Mouse (Mus musculus) midbrain, embryonic 15.5 days (tissue): ENCODE data around the gene Eras. TPM values are rescaled to one million over a fixed set of nuclear protein-coding genes. Genes with fewer than 3 reads are reported as not detected.
A peak's percentile ranks its signal among the peaks of the same experiment; 100 is the strongest.
"Not testable (repeated sequence)": the region's sequence is repeated elsewhere in the genome, so short reads cannot be mapped to it uniquely, and the experiment has no call there.

Source experiments
- ATAC-seq: fragments of 200-750 bp; cut with Nextera tagmentation; replicated peaks from 2 replicates; pipeline ENCODE4 v1.8.0; 2017; ENCODE audit warnings: moderate TSS enrichment
- H3K27ac ChIP-seq: fragments of 300-500 bp; sonication (generic); 2 replicates; pipeline ENCODE4 v1.5.1; 2015; ENCODE audit warnings: mild to moderate bottlenecking, inconsistent platforms
- H3K27me3 ChIP-seq: fragments of 300-500 bp; sonication (generic); replicated peaks from 2 replicates; pipeline ENCODE4 v1.6.1; 2015; ENCODE audit warnings: inconsistent platforms
- H3K36me3 ChIP-seq: fragments of 300-500 bp; sonication (generic); replicated peaks from 2 replicates; pipeline ENCODE4 v1.6.1; 2015; ENCODE audit warnings: inconsistent platforms
- H3K4me1 ChIP-seq: fragments of 300-500 bp; sonication (generic); 2 replicates; pipeline ENCODE4 v1.6.1; 2015; ENCODE audit warnings: inconsistent platforms
- H3K4me2 ChIP-seq: fragments of 300-500 bp; sonication (generic); 2 replicates; pipeline ENCODE4 v1.6.1; 2015; ENCODE audit warnings: inconsistent platforms, mild to moderate bottlenecking, moderate library complexity
- H3K4me3 ChIP-seq: fragments of 300-500 bp; sonication (generic); 2 replicates; pipeline ENCODE4 v1.5.1; 2015; ENCODE audit warnings: mild to moderate bottlenecking, inconsistent platforms
- H3K9ac ChIP-seq: fragments of 300-500 bp; sonication (generic); 2 replicates; pipeline ENCODE4 v1.6.1; 2015; ENCODE audit warnings: mild to moderate bottlenecking, inconsistent platforms
- H3K9me3 ChIP-seq: fragments of 300-500 bp; sonication (generic); 2 replicates; pipeline ENCODE4 v1.6.1; 2016; ENCODE audit warnings: inconsistent platforms
- WGBS: fragments of 180-500 bp; shearing (Covaris S2); methylation state at CpG from one replicate; pipeline ENCODE4 v1.1.7; 2015; ENCODE audit warnings: mixed read lengths; 5-methylcytosine and 5-hydroxymethylcytosine counted together
- polyA plus RNA-seq: library from polyadenylated mRNA; unstranded; fragments of >200 nt; fragmentation: Nextera tagmentation; extraction: Ambion mirVana; gene quantifications from 2 replicates; pipeline ENCODE4 v1.2.1, GENCODE M21; 2015

The Eras gene
- polyA plus RNA-seq, 1 experiment from 2014 or later, result not detected

- H3K4me2 ChIP-seq, result peak within 1 kb of the TSS; percentile 55
- H3K4me1 ChIP-seq, result peaks cover 8% of the 10 kb centered on the region; the same call in 1 of the 2 replicates
- H3K4me3 ChIP-seq, result peak within 1 kb of the TSS; percentile 44
- peak within 1 kb of the TSS; percentile 74 for H3K27ac ChIP-seq
- ATAC-seq, result peak; percentile 29
- H3K9ac ChIP-seq, result peak within 1 kb of the TSS; percentile 41
- no peaks in the 10 kb centered on the region for H3K9me3 ChIP-seq
- no peaks in the 10 kb centered on the region for H3K36me3 ChIP-seq
- WGBS, result 25% methylated on average over 37 of the region's 37 CpGs
- no peaks in the 10 kb centered on the region for H3K27me3 ChIP-seq
These were observed 18.9 kb upstream of the Eras start, which contains the start of gene Hdac6 for GRCm38 (mm10) chrX:7947108-7947899. Hdac6 (minus strand) TSS chrX:7947889.

GRCm38 (mm10) chrX:7945618-7946017, 17.2 kb upstream of the Eras start:
- ATAC-seq, result no peak
- H3K9me3 ChIP-seq, result no peaks in the 10 kb centered on the region
- 66% methylated on average over 8 of the region's 8 CpGs for WGBS

GRCm38 (mm10) chrX:7937667-7938066, 9.3 kb upstream of the Eras start:
- H3K27ac ChIP-seq, result no peak overlapping the region
- H3K9me3 ChIP-seq, result no peaks in the 10 kb centered on the region
- no peaks in the 10 kb centered on the region for H3K27me3 ChIP-seq
- H3K4me2 ChIP-seq, result no peak overlapping the region
- H3K36me3 ChIP-seq, result no peaks in the 10 kb centered on the region
- no peak overlapping the region for H3K4me3 ChIP-seq
- no peak for ATAC-seq
- H3K9ac ChIP-seq, result no peak overlapping the region
- no peaks in the 10 kb centered on the region for H3K4me1 ChIP-seq
- WGBS, result 95% methylated on average over 6 of the region's 6 CpGs

More at GRCm38 (mm10) chrX:7945618-7946017, 17.2 kb upstream of the Eras start:
- Histone ChIP-seq H3K4me1 (peaks cover 8% of the 10 kb centered on the region; the same call in 1 of the 2 replicates), H3K27me3 (no peaks in the 10 kb centered on the region), H3K4me3 (no peak overlapping the region), H3K27ac (no peak overlapping the region), H3K9ac (no peak overlapping the region), H3K36me3 (no peaks in the 10 kb centered on the region), H3K4me2 (no peak overlapping the region)

- no peak overlapping the region for H3K4me3 ChIP-seq
- H3K4me2 ChIP-seq, result no peak overlapping the region
- no peaks in the 10 kb centered on the region for H3K27me3 ChIP-seq
- H3K36me3 ChIP-seq, result no peaks in the 10 kb centered on the region
- ATAC-seq, result no peak
- no peak overlapping the region for H3K27ac ChIP-seq
- H3K4me1 ChIP-seq, result no peaks in the 10 kb centered on the region
- no peaks in the 10 kb centered on the region for H3K9me3 ChIP-seq
- 53% methylated on average over 11 of the region's 11 CpGs for WGBS
- H3K9ac ChIP-seq, result no peak overlapping the region
These were observed 8.5 kb upstream of the Eras start for GRCm38 (mm10) chrX:7936874-7937273.

GRCm38 (mm10) chrX:7927116-7927515, 1.3 kb downstream of the Eras start:
- Histone ChIP-seq H3K4me2 (no peak overlapping the region), H3K27me3 (peaks cover 6% of the 10 kb centered on the region), H3K9ac (no peak overlapping the region), H3K4me3 (no peak overlapping the region), H3K36me3 (peaks cover 6% of the 10 kb centered on the region; the same call in 1 of the 2 replicates), H3K27ac (no peak overlapping the region), H3K4me1 (peaks cover 9% of the 10 kb centered on the region), H3K9me3 (no peaks in the 10 kb centered on the region)
- WGBS, result 42% methylated on average over 10 of the region's 10 CpGs
- no peak for ATAC-seq

- H3K4me1 ChIP-seq, result peaks cover 11% of the 10 kb centered on the region
- peaks cover 2% of the 10 kb centered on the region; the same call in 1 of the 2 replicates for H3K36me3 ChIP-seq
- no peak for ATAC-seq
- H3K27me3 ChIP-seq, result peaks cover 6% of the 10 kb centered on the region
- no peak overlapping the region for H3K27ac ChIP-seq
- H3K9me3 ChIP-seq, result no peaks in the 10 kb centered on the region
- no peak overlapping the region for H3K9ac ChIP-seq
- H3K4me2 ChIP-seq, result no peak overlapping the region
- no peak overlapping the region for H3K4me3 ChIP-seq
- 75% methylated on average over 6 of the region's 6 CpGs for WGBS
These were observed 2.1 kb downstream of the Eras start for GRCm38 (mm10) chrX:7926266-7926665.

GRCm38 (mm10) chrX:7922032-7922431, 6.4 kb downstream of the Eras start:
- Histone ChIP-seq H3K9ac (peak overlapping the region; percentile 65), H3K4me3 (peak overlapping the region; percentile 53), H3K4me2 (peak overlapping the region; percentile 68), H3K36me3 (0 out of 2 replicates have a peak, but pooled peaks cover 2% of the 10 kb centered on the region), H3K4me1 (peaks cover 14% of the 10 kb centered on the region), H3K27me3 (no peaks in the 10 kb centered on the region), H3K9me3 (no peaks in the 10 kb centered on the region), H3K27ac (peak overlapping the region; percentile 83; the same call in 1 of the 2 replicates)
- peak; percentile 13; the same call in 1 of the 2 replicates for ATAC-seq
- WGBS, result 18% methylated on average over 47 of the region's 48 CpGs

- H3K27ac ChIP-seq, result peak within 1 kb of the TSS; percentile 83
- peaks cover 14% of the 10 kb centered on the region for H3K4me1 ChIP-seq
- H3K9ac ChIP-seq, result peak within 1 kb of the TSS; percentile 65
- peak within 1 kb of the TSS; percentile 53 for H3K4me3 ChIP-seq
- no peaks in the 10 kb centered on the region for H3K9me3 ChIP-seq
- no peaks in the 10 kb centered on the region for H3K27me3 ChIP-seq
- WGBS, result 21% methylated on average over 40 of the region's 40 CpGs
- H3K4me2 ChIP-seq, result peak within 1 kb of the TSS; percentile 68
- peak; percentile 92 for ATAC-seq
- 0 out of 2 replicates have a peak, but pooled peaks cover 2% of the 10 kb centered on the region for H3K36me3 ChIP-seq
These were observed 8.6 kb downstream of the Eras start, which contains the start of gene Pcsk1n for GRCm38 (mm10) chrX:7919601-7920383. Pcsk1n (plus strand) TSS chrX:7919822.

- 75% methylated on average over 6 of the region's 6 CpGs for WGBS
- not testable (repeated sequence) for H3K36me3 ChIP-seq, H3K27me3 ChIP-seq, ATAC-seq, H3K27ac ChIP-seq, H3K4me2 ChIP-seq, H3K4me3 ChIP-seq, H3K9ac ChIP-seq, H3K9me3 ChIP-seq
- peaks cover 13% of the 10 kb centered on the region for H3K4me1 ChIP-seq
These were observed 10.4 kb downstream of the Eras start for GRCm38 (mm10) chrX:7917960-7918359.

- not testable (repeated sequence) for H3K27me3 ChIP-seq, H3K36me3 ChIP-seq, H3K4me3 ChIP-seq, H3K4me2 ChIP-seq, H3K9me3 ChIP-seq, ATAC-seq, H3K4me1 ChIP-seq, H3K27ac ChIP-seq, H3K9ac ChIP-seq
- WGBS, result 33% methylated on average over 3 of the region's 3 CpGs
These were observed 12.7 kb downstream of the Eras start for GRCm38 (mm10) chrX:7915669-7916068.

GRCm38 (mm10) chrX:7910473-7910872, 17.9 kb downstream of the Eras start:
- H3K27ac ChIP-seq, result no peak overlapping the region
- H3K4me2 ChIP-seq, result no peak overlapping the region
- H3K9ac ChIP-seq, result no peak overlapping the region
- 42% methylated on average over 6 of the region's 6 CpGs for WGBS
- no peaks in the 10 kb centered on the region for H3K27me3 ChIP-seq
- peak; percentile 60 for ATAC-seq
- no peaks in the 10 kb centered on the region for H3K4me1 ChIP-seq
- no peak overlapping the region for H3K4me3 ChIP-seq
- H3K36me3 ChIP-seq, result no peaks in the 10 kb centered on the region
- no peaks in the 10 kb centered on the region for H3K9me3 ChIP-seq

GRCm38 (mm10) chrX:7909242-7909641, 19.2 kb downstream of the Eras start, which contains the start of gene Gm10490:
Gm10490 (plus strand) TSS chrX:7909542.
- 95% methylated on average over 4 of the region's 4 CpGs for WGBS
- not testable (repeated sequence) for H3K4me1 ChIP-seq, H3K36me3 ChIP-seq, H3K9me3 ChIP-seq, H3K27ac ChIP-seq, H3K9ac ChIP-seq, H3K4me3 ChIP-seq, H3K27me3 ChIP-seq, ATAC-seq, H3K4me2 ChIP-seq
